In the genomic region with DNA sequence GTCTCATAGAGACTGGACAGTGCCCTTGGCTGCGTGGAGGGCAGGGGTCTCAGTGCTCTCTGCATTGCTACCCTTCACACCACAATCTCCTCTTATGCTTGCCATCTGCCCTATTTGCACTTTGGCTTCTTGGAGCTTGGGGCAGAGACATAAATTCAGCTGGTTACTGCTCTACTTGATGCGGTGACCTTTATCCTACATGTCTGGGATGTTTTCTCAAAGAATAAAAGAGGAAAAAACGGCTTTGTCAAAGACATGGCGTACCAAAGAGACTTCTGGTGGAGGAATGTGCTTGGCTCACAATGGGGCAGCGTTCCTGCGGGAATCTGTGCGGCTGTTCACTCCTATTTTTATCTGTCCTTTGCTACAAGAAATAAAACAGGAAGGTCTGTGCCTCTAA, we compare ENCODE assay signal across 14 mouse cellular contexts. TPM values are rescaled to one million over a fixed set of nuclear protein-coding genes. Genes with fewer than 3 reads are reported as not detected.
A peak's percentile ranks its signal among the peaks of the same experiment; 100 is the strongest.
DNase-seq lines count a peak whose midpoint lies in the region; ATAC-seq lines count a peak whose summit lies in the region.
"Had no signal": no experiment of that assay in that cellular context is flagged by ENCODE, and none has a peak within 500 bp of the region (broad histone marks: within the 10 kb centered on the region; RNA-seq: fewer than 3 reads in every experiment).

No protein-coding gene starts in this region.

- peak; percentile 45 for DNase-seq in kidney, adult 9 months
- no peak for DNase-seq in kidney, adult 11 months
- DNase-seq in intestine, embryonic 14.5 days (ENCODE audit: low spot score): peak; percentile 50
- DNase-seq in T-cell, adult 2 months (ENCODE audit: low spot score): no peak
- no peak for DNase-seq in gastrocnemius, postnatal 10 days
- DNase-seq: cerebellum, postnatal 36 days; layer of hippocampus, postnatal 36 days; thymus, adult 2 months had no signal

- H3K4me1 ChIP-seq in embryonic facial prominence, embryonic 13.5 days: peaks cover 35% of the 10 kb centered on the region
- H3K4me1 ChIP-seq in intestine, embryonic 14.5 days (replicated peaks; ENCODE audit: control insufficient read depth, insufficient read depth, low read length): peaks cover 36% of the 10 kb centered on the region
- H3K4me1 ChIP-seq in stomach, embryonic 15.5 days: peaks cover 27% of the 10 kb centered on the region

- H3K27ac ChIP-seq in embryonic facial prominence, embryonic 13.5 days: peak overlapping the region; percentile 71
- H3K27ac ChIP-seq in intestine, embryonic 14.5 days (ENCODE audit: low read depth): 0 out of 2 replicates have a peak overlapping the region, but pooled peaks have one; percentile 16
- peak overlapping the region; percentile 8; the same call in 1 of the 2 replicates for H3K27ac ChIP-seq in stomach, embryonic 15.5 days
- H3K27ac ChIP-seq: liver, embryonic 14.5 days had no signal

- no peaks in the 10 kb centered on the region for H3K9me3 ChIP-seq in embryonic facial prominence, embryonic 13.5 days
- no peaks in the 10 kb centered on the region for H3K9me3 ChIP-seq in intestine, embryonic 14.5 days (ENCODE audit: control insufficient read depth, low read length)
- no peaks in the 10 kb centered on the region for H3K9me3 ChIP-seq in stomach, embryonic 15.5 days

- H3K36me3 ChIP-seq in embryonic facial prominence, embryonic 13.5 days: no peaks in the 10 kb centered on the region
- no peaks in the 10 kb centered on the region for H3K36me3 ChIP-seq in intestine, embryonic 14.5 days (ENCODE audit: control insufficient read depth, insufficient read depth, low read length)
- H3K36me3 ChIP-seq in stomach, embryonic 15.5 days: no peaks in the 10 kb centered on the region

- no peak overlapping the region for H3K9ac ChIP-seq in embryonic facial prominence, embryonic 13.5 days
- no peak overlapping the region for H3K9ac ChIP-seq in intestine, embryonic 14.5 days (ENCODE audit: low read length)
- H3K9ac ChIP-seq in stomach, embryonic 15.5 days: no peak overlapping the region
- H3K9ac ChIP-seq: liver, embryonic 14.5 days had no signal

- 64% methylated on average over 7 of the region's 7 CpGs for WGBS in embryonic facial prominence, embryonic 13.5 days
- WGBS in intestine, embryonic 14.5 days: 45% methylated on average over 7 of the region's 7 CpGs
- WGBS in stomach, embryonic 15.5 days: 54% methylated on average over 7 of the region's 7 CpGs

- H3K27me3 ChIP-seq in embryonic facial prominence, embryonic 13.5 days: no peaks in the 10 kb centered on the region
- no peaks in the 10 kb centered on the region for H3K27me3 ChIP-seq in intestine, embryonic 14.5 days (replicated peaks; ENCODE audit: control insufficient read depth, insufficient read depth, low read length)
- no peaks in the 10 kb centered on the region for H3K27me3 ChIP-seq in stomach, embryonic 15.5 days (replicated peaks)
- H3K27me3 ChIP-seq: CH12.LX had no signal

- no peak for ATAC-seq in embryonic facial prominence, embryonic 13.5 days (ENCODE audit: insufficient number of reproducible peaks, insufficient read depth, low FRiP score, low TSS enrichment, low read depth)
- ATAC-seq in intestine, embryonic 14.5 days (replicated peaks; ENCODE audit: low FRiP score, low TSS enrichment, low read depth): no peak
- no peak for ATAC-seq in stomach, embryonic 15.5 days (ENCODE audit: insufficient read depth, low FRiP score, low read depth)
- ATAC-seq: forebrain, embryonic 14.5 days had no signal

- H3K4me2 ChIP-seq in embryonic facial prominence, embryonic 13.5 days: no peak overlapping the region
- H3K4me2 ChIP-seq in intestine, embryonic 14.5 days (ENCODE audit: low read length): no peak overlapping the region
- no peak overlapping the region for H3K4me2 ChIP-seq in stomach, embryonic 15.5 days

- no peak overlapping the region for H3K4me3 ChIP-seq in embryonic facial prominence, embryonic 13.5 days
- H3K4me3 ChIP-seq in intestine, embryonic 14.5 days (ENCODE audit: low read depth, low read length): no peak overlapping the region
- no peak overlapping the region for H3K4me3 ChIP-seq in stomach, embryonic 15.5 days (replicated peaks)
- H3K4me3 ChIP-seq: megakaryocyte, embryonic 14.5 days had no signal

RNA-seq across cellular contexts. Expression of gene Cdc7, which starts 56.2 kb away (rescaled TPM):
- polyA plus RNA-seq in embryonic facial prominence, embryonic 13.5 days (2015; fragmentation: Nextera tagmentation; extraction: Ambion mirVana): 51.6 and 55.7 TPM in 2 replicates
- 49.8 and 59.8 TPM in 2 replicates for polyA plus RNA-seq in intestine, embryonic 14.5 days (2014; fragmentation: Nextera tagmentation; extraction: Ambion mirVana)
- 42.9 and 45.4 TPM in 2 replicates for polyA plus RNA-seq in stomach, embryonic 15.5 days (2015; fragmentation: Nextera tagmentation; extraction: Ambion mirVana)
- total RNA-seq in gastrocnemius, postnatal 10 days (2021): 1 to 10 TPM; 3.3 to 3.5 TPM

Comparison
In these comparisons a context has a peak if more than half of its experiments do, and no peak if none do; other contexts are left out.
1. DNase-seq: peak in kidney, adult 9 months (single experiment) and intestine, embryonic 14.5 days (single experiment); none in kidney, adult 11 months (single experiment), T-cell, adult 2 months (single experiment) and gastrocnemius, postnatal 10 days (single experiment).
2. H3K27ac ChIP-seq: peak in every context shown above with its lines; median percentile 71 in embryonic facial prominence, embryonic 13.5 days; 16 in intestine, embryonic 14.5 days; 8 in stomach, embryonic 15.5 days.